12 mouse cellular contexts compared by ENCODE assay signal in the genomic region with DNA sequence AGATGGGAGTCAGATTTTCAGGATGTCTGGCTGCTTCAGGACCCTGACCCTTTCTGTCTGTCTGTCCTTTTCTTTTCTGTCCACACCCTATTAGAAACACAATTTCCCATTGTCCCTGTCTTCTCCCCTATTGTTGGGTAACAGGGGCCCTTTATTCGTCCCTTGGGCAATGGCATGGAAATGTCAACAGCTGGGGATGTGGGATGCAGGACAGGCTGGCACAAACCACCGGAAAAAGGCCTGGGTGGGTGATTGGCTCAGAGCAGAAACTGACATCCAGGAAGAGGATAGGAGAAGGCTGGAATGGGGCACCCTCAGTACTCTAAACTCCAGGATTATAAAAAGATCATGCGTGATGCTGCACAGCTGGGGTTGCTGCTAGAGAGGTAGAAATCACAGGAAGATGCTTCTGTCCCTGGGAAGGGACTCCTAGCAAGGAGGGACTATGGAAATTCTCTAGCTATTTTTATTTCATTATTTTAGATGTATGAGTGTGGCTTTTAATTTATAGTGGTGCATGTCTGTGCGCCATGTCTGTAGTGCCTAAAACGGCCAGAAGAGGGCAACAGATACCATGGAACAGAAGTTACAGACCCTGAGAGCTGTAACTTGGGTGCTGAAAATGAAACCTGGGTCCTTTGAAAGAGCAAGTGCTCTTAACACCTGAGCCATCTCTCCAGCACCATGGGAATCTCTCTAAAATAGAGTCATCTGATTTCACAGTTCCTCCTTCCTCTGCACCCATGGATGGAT. TPM values are rescaled to one million over a fixed set of nuclear protein-coding genes. Genes with fewer than 3 reads are reported as not detected.
DNase-seq lines count a peak whose midpoint lies in the region; ATAC-seq and TF ChIP-seq lines count a peak whose summit lies in the region.
"Had no signal": no experiment of that assay in that cellular context is flagged by ENCODE, and none has a peak within 500 bp of the region (broad histone marks: within the 10 kb centered on the region; RNA-seq: fewer than 3 reads in every experiment).

Gene Hapln2 (minus strand): TSS at position 150 of the 753 bp plus-strand sequence.

- peak; percentile 20; the same call in 1 of the 2 replicates for TF ChIP-seq CTCF in cerebellum, adult 2 months (IDR thresholded peaks at IDR 0.05; ENCODE audit: borderline replicate concordance, insufficient read depth, low read depth, low read length)
- peak; percentile 65 for TF ChIP-seq CTCF in liver, embryonic 14.5 days (IDR thresholded peaks at IDR 0.05; ENCODE audit: low read depth)

- H3K4me1 ChIP-seq in cerebellum, adult 2 months (ENCODE audit: control insufficient read depth, insufficient read depth, low read length): no peaks in the 10 kb centered on the region
- H3K4me1 ChIP-seq in liver, embryonic 14.5 days (replicated peaks; ENCODE audit: control insufficient read depth in 2 of 2, insufficient read depth in 2 of 2, low read length in 1 of 2): no peaks in the 10 kb centered on the region

- no peak within 1 kb of the TSS for H3K4me2 ChIP-seq in liver, embryonic 14.5 days (ENCODE audit: low read depth)
- H3K4me2 ChIP-seq: liver, embryonic 15.5 days had no signal

- H3K36me3 ChIP-seq in liver, embryonic 14.5 days (replicated peaks; ENCODE audit: control insufficient read depth, insufficient read depth, low read depth): no peaks in the 10 kb centered on the region
- H3K36me3 ChIP-seq: forebrain, embryonic 10.5 days; liver, embryonic 15.5 days had no signal

- H3K9me3 ChIP-seq in liver, embryonic 14.5 days (ENCODE audit: control insufficient read depth, low read length): no peaks in the 10 kb centered on the region; the same call in 1 of the 2 replicates

- TF ChIP-seq EP300 in liver, embryonic 14.5 days (IDR thresholded peaks at IDR 0.05; ENCODE audit: low read depth): no peak

- no peak for TF ChIP-seq POLR2A in cerebellum, adult 2 months (IDR thresholded peaks at IDR 0.05; ENCODE audit: borderline replicate concordance, insufficient read depth, low read length)

- ATAC-seq in liver, embryonic 14.5 days (ENCODE audit: insufficient read depth): no peak

- H3K9ac ChIP-seq in liver, embryonic 14.5 days (replicated peaks): no peak within 1 kb of the TSS
- H3K9ac ChIP-seq: liver, embryonic 15.5 days had no signal

- H3K4me3 ChIP-seq in cerebellum, adult 2 months (replicated peaks; ENCODE audit: insufficient read depth, low read depth, low read length): no peak within 1 kb of the TSS
- no peak within 1 kb of the TSS for H3K4me3 ChIP-seq in liver, embryonic 14.5 days (ENCODE audit: insufficient read depth in 1 of 2, low read depth in 2 of 2, low read length in 2 of 2)
- H3K4me3 ChIP-seq: forebrain, embryonic 10.5 days; liver, embryonic 15.5 days had no signal

- intact Hi-C loops in left cerebral cortex, postnatal 10 days (cut with DNase I): no loop called here

- H3K27ac ChIP-seq in cerebellum, adult 2 months (ENCODE audit: insufficient read depth, low read length): peak within 1 kb of the TSS; percentile 23; the same call in 1 of the 2 replicates
- H3K27ac ChIP-seq in liver, embryonic 14.5 days: no peak within 1 kb of the TSS
- H3K27ac ChIP-seq: forebrain, embryonic 10.5 days; liver, embryonic 15.5 days had no signal

- no peaks in the 10 kb centered on the region; the same call in 1 of the 2 replicates for H3K27me3 ChIP-seq in cerebellum, adult 2 months (ENCODE audit: control insufficient read depth, insufficient read depth, low read length)
- H3K27me3 ChIP-seq in liver, embryonic 14.5 days (ENCODE audit: control insufficient read depth, insufficient read depth, low read length): peaks cover 43% of the 10 kb centered on the region

- peak in 1 of 2 experiments; percentile 32 for DNase-seq in cerebellum, adult 2 months
- DNase-seq in cerebellum, adult 11-12 months: no peak
- DNase-seq in left cerebral cortex, adult 11 months (ENCODE audit: low spot score): peak; percentile 44
- no peak for DNase-seq in left cerebral cortex, postnatal 10 days (ENCODE audit: extremely low spot score in 1 of 2, low spot score in 2 of 2)
- peak; percentile 65 for DNase-seq in ES-CJ7 (ENCODE audit: low read depth, low spot score)
- no peak for DNase-seq in liver, embryonic 14.5 days (ENCODE audit: low read depth in 3 of 3, low spot score in 3 of 3)
- DNase-seq in T-cell, adult 2 months (ENCODE audit: low spot score): no peak
- no peak for DNase-seq in natural killer cell, adult 2 months (ENCODE audit: low spot score in 2 of 2)
- DNase-seq: cerebellum, adult 18-20 months; heart, postnatal 14 days had no signal

- WGBS in cerebellum, adult 2 months: 37% methylated on average over 5 of the region's 5 CpGs
- 38% methylated on average over 5 of the region's 5 CpGs for WGBS in liver, embryonic 14.5 days (ENCODE audit: insufficient replicate concordance)

RNA-seq across cellular contexts. Expression of gene Hapln2, which starts in this region (rescaled TPM):
- polyA plus RNA-seq in cerebellum, adult 2 months (2012; rRNA removed): 103 and 112 TPM in 2 replicates
- 1 to 10 TPM in 1 of 2 experiments, under 1 TPM in 1; 0.26 to 1.3 TPM for total RNA-seq in left cerebral cortex, postnatal 10 days (2021)
- polyA plus RNA-seq in liver, embryonic 14.5 days (2012; rRNA removed): not detected in 2 replicates
- not detected in 2 replicates for polyA plus RNA-seq in liver, embryonic 14.5 days (2014; fragmentation: Nextera tagmentation; extraction: Ambion mirVana)
- total RNA-seq: heart, postnatal 14 days had no signal
- polyA plus RNA-seq: forebrain, embryonic 10.5 days; liver, embryonic 15.5 days had no signal

Comparison
In these comparisons a context has a peak if more than half of its experiments do, and no peak if none do; other contexts are left out.
1. RNA of gene Hapln2 (polyA plus RNA-seq): 103 to 112 TPM in cerebellum, adult 2 months; not detected in liver, embryonic 14.5 days; every median in the first group is over 100 times any median in the second.
2. DNase-seq: peak in left cerebral cortex, adult 11 months (single experiment) and ES-CJ7 (single experiment); none in cerebellum, adult 11-12 months (single experiment), left cerebral cortex, postnatal 10 days (0 of 2), liver, embryonic 14.5 days (0 of 3), T-cell, adult 2 months (single experiment) and natural killer cell, adult 2 months (0 of 2).